Mouse (Mus musculus) kidney, adult 11 months (tissue): ENCODE measurements around the gene Krba1.

Source experiments
- DNase-seq: peaks from one replicate; pipeline ENCODE4 v3.0.0; 2022

The Krba1 gene

GRCm38 (mm10) chr6:48452771-48453170, 57.4 kb downstream of the Krba1 start:
- DNase-seq = no peak

- no peak for DNase-seq
Measured at GRCm38 (mm10) chr6:48464966-48465679, 69.7 kb downstream of the Krba1 start.

GRCm38 (mm10) chr6:48466715-48467114, 71.3 kb downstream of the Krba1 start:
- DNase-seq = no peak

GRCm38 (mm10) chr6:48467490-48467889, 72.1 kb downstream of the Krba1 start:
- no peak for DNase-seq
